Mouse (Mus musculus): ENCODE measurements at regions not wholly inside any gene's neighbourhood (a gene's known extent, or its start where the extent isn't known, plus 50 kb on each side); places are given as distances from the start of the nearest gene placed in this dataset.

DNA sequence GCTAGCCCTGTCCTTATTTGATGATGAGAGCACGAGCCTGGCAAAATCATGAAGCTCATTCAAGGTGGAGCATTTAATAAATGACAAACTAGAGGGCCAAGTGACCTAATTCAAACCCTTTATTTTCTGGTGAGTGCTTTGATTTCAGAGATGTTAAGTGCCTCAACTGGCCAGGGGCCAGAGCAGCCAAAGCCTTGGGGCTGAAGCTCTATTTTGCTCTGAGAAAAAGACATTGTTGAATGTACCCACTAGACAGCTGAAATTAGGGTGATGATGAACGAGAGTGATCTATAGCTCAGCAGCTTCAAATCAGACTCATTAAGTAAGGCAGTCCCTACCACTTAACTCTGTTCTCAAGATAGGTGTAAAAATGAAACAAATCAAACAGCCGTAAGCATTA is 287.9 kb upstream of the Atp11b start:
- Histone ChIP-seq H3K4me3 (ENCODE audit: control insufficient read depth, insufficient read depth, low read length) (no peak overlapping the region), H3K4me1 (replicated peaks; ENCODE audit: control insufficient read depth, insufficient read depth, low read length) (no peaks in the 10 kb centered on the region), H3K27me3 (ENCODE audit: control insufficient read depth, insufficient read depth, low read length) (no peaks in the 10 kb centered on the region), H3K27ac (ENCODE audit: control insufficient read depth, insufficient read depth, low read length) (no peak overlapping the region), H3K36me3 (ENCODE audit: control insufficient read depth, insufficient read depth, low read length) (no peaks in the 10 kb centered on the region)
- DNase-seq: no peak
- 88% methylated on average over 3 of the region's 3 CpGs for WGBS
- TF ChIP-seq CTCF (IDR thresholded peaks at IDR 0.05; ENCODE audit: borderline replicate concordance, control insufficient read depth, extremely low read depth, insufficient read depth, low read length, poor library complexity) (no peak), POLR2A (IDR thresholded peaks at IDR 0.05; ENCODE audit: control insufficient read depth, extremely low read depth, insufficient read depth, low read length, poor library complexity) (no peak)

DNA sequence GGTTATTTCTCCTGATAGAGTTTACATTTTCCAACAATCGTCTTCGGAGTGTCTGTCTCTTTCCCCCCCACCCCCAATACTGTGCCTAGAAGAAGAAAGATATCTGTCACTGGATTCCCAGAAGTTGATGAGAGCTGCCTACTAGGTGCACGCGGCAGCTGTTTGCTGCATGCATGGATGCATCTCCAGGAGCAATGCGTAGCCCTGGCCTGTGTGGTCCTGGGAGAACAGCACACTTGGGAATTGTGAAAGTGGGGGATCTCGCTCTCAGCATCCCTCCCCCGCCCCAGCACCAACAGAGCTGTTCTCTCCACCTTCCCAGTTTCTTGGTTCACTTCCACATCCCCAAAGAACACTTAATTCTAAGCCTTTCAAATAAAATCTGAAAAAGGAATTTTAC is 280.6 kb upstream of the Atp11b start:
- H3K36me3 ChIP-seq (ENCODE audit: control insufficient read depth, insufficient read depth, low read length): no peaks in the 10 kb centered on the region
- no peak for TF ChIP-seq CTCF (IDR thresholded peaks at IDR 0.05; ENCODE audit: borderline replicate concordance, control insufficient read depth, extremely low read depth, insufficient read depth, low read length, poor library complexity)
- no peak for TF ChIP-seq POLR2A (IDR thresholded peaks at IDR 0.05; ENCODE audit: control insufficient read depth, extremely low read depth, insufficient read depth, low read length, poor library complexity)
- H3K27ac ChIP-seq (ENCODE audit: control insufficient read depth, insufficient read depth, low read length): no peak overlapping the region
- no peak for DNase-seq
- H3K4me1 ChIP-seq (replicated peaks; ENCODE audit: control insufficient read depth, insufficient read depth, low read length): no peaks in the 10 kb centered on the region
- 96% methylated on average over 7 of the region's 7 CpGs for WGBS
- no peaks in the 10 kb centered on the region for H3K27me3 ChIP-seq (ENCODE audit: control insufficient read depth, insufficient read depth, low read length)
- no peak overlapping the region for H3K4me3 ChIP-seq (ENCODE audit: control insufficient read depth, insufficient read depth, low read length)

DNA sequence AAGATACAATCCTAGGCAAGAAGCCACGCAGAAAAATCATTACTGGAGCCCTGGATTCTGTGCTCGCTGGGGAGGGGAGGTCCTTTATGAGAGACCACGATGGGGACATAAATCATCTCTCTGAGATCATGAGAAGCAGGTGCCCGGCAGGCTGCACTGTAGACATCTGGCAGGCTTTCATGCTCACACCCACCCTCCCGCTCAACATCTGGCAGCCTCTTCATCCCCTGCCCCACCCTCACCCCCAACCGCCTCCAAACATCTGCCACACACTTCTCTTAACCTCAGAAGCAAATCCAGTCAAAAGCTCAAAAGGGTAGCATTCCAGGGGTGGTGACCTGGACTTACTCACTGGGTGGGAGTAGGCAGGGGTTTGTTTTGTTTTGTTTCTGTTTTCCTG is 279.5 kb upstream of the Atp11b start:
- Histone ChIP-seq H3K27me3 (ENCODE audit: control insufficient read depth, insufficient read depth, low read length) (no peaks in the 10 kb centered on the region), H3K36me3 (ENCODE audit: control insufficient read depth, insufficient read depth, low read length) (no peaks in the 10 kb centered on the region), H3K4me3 (ENCODE audit: control insufficient read depth, insufficient read depth, low read length) (no peak overlapping the region), H3K4me1 (replicated peaks; ENCODE audit: control insufficient read depth, insufficient read depth, low read length) (no peaks in the 10 kb centered on the region), H3K27ac (ENCODE audit: control insufficient read depth, insufficient read depth, low read length) (no peak overlapping the region)
- WGBS: 35% methylated on average over 6 of the region's 6 CpGs
- TF ChIP-seq POLR2A (IDR thresholded peaks at IDR 0.05; ENCODE audit: control insufficient read depth, extremely low read depth, insufficient read depth, low read length, poor library complexity) (no peak), CTCF (IDR thresholded peaks at IDR 0.05; ENCODE audit: borderline replicate concordance, control insufficient read depth, extremely low read depth, insufficient read depth, low read length, poor library complexity) (no peak)
- no peak for DNase-seq

DNA sequence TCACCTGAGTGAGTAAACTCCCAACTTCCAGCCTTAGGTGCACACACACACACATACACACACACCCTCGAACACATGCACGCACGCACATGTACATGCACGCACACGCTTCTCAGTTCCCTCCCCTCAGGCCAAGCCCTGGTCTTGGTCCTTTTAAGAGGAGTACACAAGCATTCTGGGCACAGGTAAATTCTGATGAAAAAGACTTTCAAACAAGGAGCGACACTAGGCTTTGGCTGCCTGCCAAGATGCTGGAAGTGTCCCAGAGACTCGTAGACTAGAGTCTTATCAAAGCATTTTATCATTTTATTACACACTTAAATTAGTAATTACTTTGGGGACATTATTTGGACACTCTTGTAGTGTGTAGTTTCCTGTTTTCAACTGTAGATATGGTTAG is 278.6 kb upstream of the Atp11b start:
- Histone ChIP-seq H3K36me3 (ENCODE audit: control insufficient read depth, insufficient read depth, low read length) (no peaks in the 10 kb centered on the region), H3K27ac (ENCODE audit: control insufficient read depth, insufficient read depth, low read length) (no peak overlapping the region), H3K27me3 (ENCODE audit: control insufficient read depth, insufficient read depth, low read length) (no peaks in the 10 kb centered on the region), H3K4me1 (replicated peaks; ENCODE audit: control insufficient read depth, insufficient read depth, low read length) (no peaks in the 10 kb centered on the region), H3K4me3 (ENCODE audit: control insufficient read depth, insufficient read depth, low read length) (no peak overlapping the region)
- 80% methylated on average over 7 of the region's 7 CpGs for WGBS
- DNase-seq: no peak
- TF ChIP-seq CTCF (IDR thresholded peaks at IDR 0.05; ENCODE audit: borderline replicate concordance, control insufficient read depth, extremely low read depth, insufficient read depth, low read length, poor library complexity): no peak
- TF ChIP-seq POLR2A (IDR thresholded peaks at IDR 0.05; ENCODE audit: control insufficient read depth, extremely low read depth, insufficient read depth, low read length, poor library complexity): no peak

DNA sequence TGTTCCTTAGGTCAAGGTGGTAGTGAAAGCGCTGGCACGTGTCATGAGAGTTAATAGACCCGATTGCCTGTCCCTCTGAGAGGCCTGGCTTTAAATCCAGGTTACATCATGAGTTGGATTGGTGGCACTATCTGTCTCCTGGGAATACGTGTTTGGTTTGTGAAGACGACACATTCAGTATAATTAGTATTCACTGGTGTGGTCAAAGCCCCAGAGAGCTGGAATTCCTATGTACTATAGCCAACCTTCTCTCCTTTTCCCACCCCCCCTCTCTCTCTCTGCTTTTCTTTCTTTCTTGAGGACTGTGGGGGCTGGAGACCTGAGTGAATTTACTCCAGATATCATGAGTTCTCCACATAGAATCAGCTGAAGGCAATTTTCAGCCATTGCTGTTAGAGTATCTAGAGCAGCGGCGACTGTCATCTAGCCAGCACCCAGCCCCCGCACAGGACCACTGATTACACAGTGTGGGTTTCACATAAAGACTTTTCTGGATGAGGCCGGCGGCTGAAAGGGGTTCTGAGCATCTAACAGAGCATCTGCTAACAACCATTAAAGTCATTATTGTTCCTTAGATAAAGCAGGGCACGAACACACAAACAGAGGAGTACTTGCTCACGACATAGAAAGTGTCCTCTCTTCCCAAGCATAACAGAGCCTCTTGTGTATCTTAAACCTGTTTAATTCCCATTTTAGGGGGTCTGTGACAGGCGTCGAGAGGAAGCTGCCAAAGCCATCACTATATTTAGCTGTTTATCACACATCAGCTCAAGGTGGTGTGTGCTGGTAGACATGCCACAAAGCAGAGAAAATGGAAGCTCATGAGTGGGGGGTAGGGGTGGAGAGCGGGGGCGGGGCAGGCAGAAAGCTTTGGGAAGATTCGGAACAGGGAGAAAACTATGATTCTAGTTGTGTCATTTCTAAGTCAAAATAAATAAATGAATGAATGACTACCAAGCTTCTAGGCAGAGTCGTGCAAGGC is 272.9 kb upstream of the Atp11b start:
- Histone ChIP-seq H3K4me3 (ENCODE audit: control insufficient read depth, insufficient read depth, low read length) (no peak overlapping the region), H3K27ac (ENCODE audit: control insufficient read depth, insufficient read depth, low read length) (no peak overlapping the region), H3K36me3 (ENCODE audit: control insufficient read depth, insufficient read depth, low read length) (no peaks in the 10 kb centered on the region), H3K4me1 (replicated peaks; ENCODE audit: control insufficient read depth, insufficient read depth, low read length) (no peaks in the 10 kb centered on the region), H3K27me3 (ENCODE audit: control insufficient read depth, insufficient read depth, low read length) (no peaks in the 10 kb centered on the region)
- TF ChIP-seq CTCF (IDR thresholded peaks at IDR 0.05; ENCODE audit: borderline replicate concordance, control insufficient read depth, extremely low read depth, insufficient read depth, low read length, poor library complexity): no peak
- TF ChIP-seq POLR2A (IDR thresholded peaks at IDR 0.05; ENCODE audit: control insufficient read depth, extremely low read depth, insufficient read depth, low read length, poor library complexity): no peak
- 79% methylated on average over 18 of the region's 18 CpGs for WGBS
- DNase-seq: no peak

DNA sequence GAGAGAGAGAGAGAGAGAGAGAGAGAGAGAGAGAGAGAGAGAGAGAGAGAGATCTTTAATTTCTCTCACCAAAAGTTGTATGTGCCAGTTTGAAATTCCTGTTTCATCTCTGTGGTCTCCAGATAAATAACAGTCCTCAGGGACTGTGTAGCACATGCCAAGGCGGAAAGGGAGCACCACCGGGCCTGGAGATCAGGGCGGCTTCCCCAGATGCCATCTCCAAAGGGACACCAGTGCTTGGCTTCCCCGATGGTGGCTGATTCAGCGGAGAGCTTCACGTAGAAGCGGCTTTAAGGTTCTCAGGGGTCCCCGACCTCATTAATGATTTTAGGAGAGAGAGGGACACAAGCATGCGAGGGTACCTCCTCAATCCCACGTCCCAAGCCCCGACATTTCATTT is 272.1 kb upstream of the Atp11b start:
- no peaks in the 10 kb centered on the region for H3K4me1 ChIP-seq (replicated peaks; ENCODE audit: control insufficient read depth, insufficient read depth, low read length)
- no peaks in the 10 kb centered on the region for H3K36me3 ChIP-seq (ENCODE audit: control insufficient read depth, insufficient read depth, low read length)
- no peaks in the 10 kb centered on the region for H3K27me3 ChIP-seq (ENCODE audit: control insufficient read depth, insufficient read depth, low read length)
- no peak for DNase-seq
- no peak overlapping the region for H3K4me3 ChIP-seq (ENCODE audit: control insufficient read depth, insufficient read depth, low read length)
- 53% methylated on average over 11 of the region's 11 CpGs for WGBS
- TF ChIP-seq CTCF (IDR thresholded peaks at IDR 0.05; ENCODE audit: borderline replicate concordance, control insufficient read depth, extremely low read depth, insufficient read depth, low read length, poor library complexity): no peak
- no peak for TF ChIP-seq POLR2A (IDR thresholded peaks at IDR 0.05; ENCODE audit: control insufficient read depth, extremely low read depth, insufficient read depth, low read length, poor library complexity)
- no peak overlapping the region for H3K27ac ChIP-seq (ENCODE audit: control insufficient read depth, insufficient read depth, low read length)
